Mouse (Mus musculus) neural tube, embryonic 11.5 days (tissue): ENCODE results near the gene Cep128. TPM values are rescaled to one million over a fixed set of nuclear protein-coding genes. Genes with fewer than 3 reads are reported as not detected.

ENCODE experiments used
- ATAC-seq: fragments of 200-750 bp; cut with Nextera tagmentation; 2 replicates; pipeline ENCODE4 v1.8.0; 2017; ENCODE audit warnings: moderate number of reproducible peaks, mild to moderate bottlenecking, moderate TSS enrichment, moderate library complexity; ENCODE audit not compliant: insufficient read depth, low FRiP score, low TSS enrichment
- DNase-seq: peaks from one replicate; pipeline ENCODE4 v3.0.0-alpha.2; 2015; ENCODE audit warnings: low spot score
- H3K27ac ChIP-seq: fragments of 300-500 bp; sonication (generic); 2 replicates; pipeline ENCODE4 v1.5.1; 2014; ENCODE audit warnings: low read depth, mild to moderate bottlenecking, low read length
- H3K27me3 ChIP-seq: fragments of 300-500 bp; sonication (generic); 2 replicates; pipeline ENCODE4 v1.6.1; 2014; ENCODE audit warnings: mild to moderate bottlenecking, low read length, mixed read lengths; ENCODE audit not compliant: control insufficient read depth, insufficient read depth
- H3K36me3 ChIP-seq: fragments of 300-500 bp; sonication (generic); 2 replicates; pipeline ENCODE4 v1.6.1; 2014; ENCODE audit warnings: mild to moderate bottlenecking, low read length, moderate library complexity, mixed read lengths; ENCODE audit not compliant: control insufficient read depth, insufficient read depth
- H3K4me1 ChIP-seq: fragments of 300-500 bp; sonication (generic); 2 replicates; pipeline ENCODE4 v1.6.1; 2014; ENCODE audit warnings: low read length, mixed read lengths; ENCODE audit not compliant: control insufficient read depth, insufficient read depth
- H3K4me2 ChIP-seq: fragments of 300-500 bp; sonication (generic); 2 replicates; pipeline ENCODE4 v1.6.1; 2014; ENCODE audit warnings: low read depth, mild to moderate bottlenecking, moderate library complexity
- H3K4me3 ChIP-seq: fragments of 300-500 bp; sonication (generic); 2 replicates; pipeline ENCODE4 v1.5.1; 2014; ENCODE audit warnings: low read depth, low read length
- H3K9ac ChIP-seq: fragments of 300-500 bp; sonication (generic); 2 replicates; pipeline ENCODE4 v1.6.1; 2014; ENCODE audit warnings: mild to moderate bottlenecking, low read length
- H3K9me3 ChIP-seq: fragments of 300-500 bp; sonication (generic); 2 replicates; pipeline ENCODE4 v1.6.1; 2016; ENCODE audit warnings: low read length; ENCODE audit not compliant: control insufficient read depth
- WGBS: fragments of 180-500 bp; shearing (Covaris S2); extraction: QIAGEN DNeasy Blood & Tissue Kit; methylation state at CpG from one replicate; pipeline ENCODE4 v1.1.7; 2014; 5-methylcytosine and 5-hydroxymethylcytosine counted together
- polyA plus RNA-seq: library from polyadenylated mRNA; unstranded; fragments of >200 nt; fragmentation: Nextera tagmentation; extraction: Ambion mirVana; gene quantifications from 2 replicates; pipeline ENCODE4 v1.2.1, GENCODE M21; 2014

The Cep128 gene
- 6.7 and 8.8 TPM in 2 replicates for polyA plus RNA-seq

- WGBS, result 2% methylated on average over 27 of the region's 27 CpGs
- H3K4me2 ChIP-seq, result peak within 1 kb of the TSS; percentile 67
- no peaks in the 10 kb centered on the region for H3K36me3 ChIP-seq
- H3K27me3 ChIP-seq, result no peaks in the 10 kb centered on the region
- peak within 1 kb of the TSS; percentile 44 for H3K9ac ChIP-seq
- DNase-seq (peak; percentile 94), ATAC-seq (peak; percentile 100)
- H3K9me3 ChIP-seq, result no peaks in the 10 kb centered on the region
- H3K4me1 ChIP-seq, result no peaks in the 10 kb centered on the region
- peak within 1 kb of the TSS; percentile 55 for H3K4me3 ChIP-seq
- H3K27ac ChIP-seq, result no peak within 1 kb of the TSS
Observed at GRCm38 (mm10) chr12:91384281-91385017, at the start of gene Cep128, which contains the start of gene Tshr. TSS of gene Cep128 (minus strand) at chr12:91384409. TSS of gene Tshr (plus strand) at chr12:91384563.

DNA sequence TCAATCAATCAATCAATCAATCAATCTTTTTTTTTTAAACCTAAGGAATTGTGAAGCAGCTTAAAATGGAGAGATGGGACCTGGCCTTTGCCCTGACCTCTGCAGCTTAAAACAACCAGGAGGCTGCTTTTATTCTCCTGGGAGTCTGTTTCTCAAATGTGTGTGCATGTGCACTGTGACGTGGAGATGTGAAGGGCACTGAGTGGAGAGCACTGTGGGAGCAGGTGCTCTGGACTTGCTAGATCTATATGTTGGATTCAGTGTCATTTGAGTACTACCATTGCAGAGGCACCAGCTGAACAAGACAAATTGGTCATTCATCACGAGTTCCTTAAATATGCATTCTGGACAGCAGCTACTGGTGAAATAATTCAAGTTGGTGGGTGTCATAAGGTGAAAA is 42.9 kb upstream of the Cep128 start:
- Histone ChIP-seq H3K9me3 (no peaks in the 10 kb centered on the region), H3K4me1 (no peaks in the 10 kb centered on the region), H3K4me2 (no peak overlapping the region), H3K27ac (no peak overlapping the region), H3K9ac (no peak overlapping the region), H3K27me3 (no peaks in the 10 kb centered on the region), H3K36me3 (no peaks in the 10 kb centered on the region), H3K4me3 (no peak overlapping the region)
- DNase-seq, result no peak
- no peak for ATAC-seq
- WGBS, result 65% methylated on average over 2 of the region's 2 CpGs

DNA sequence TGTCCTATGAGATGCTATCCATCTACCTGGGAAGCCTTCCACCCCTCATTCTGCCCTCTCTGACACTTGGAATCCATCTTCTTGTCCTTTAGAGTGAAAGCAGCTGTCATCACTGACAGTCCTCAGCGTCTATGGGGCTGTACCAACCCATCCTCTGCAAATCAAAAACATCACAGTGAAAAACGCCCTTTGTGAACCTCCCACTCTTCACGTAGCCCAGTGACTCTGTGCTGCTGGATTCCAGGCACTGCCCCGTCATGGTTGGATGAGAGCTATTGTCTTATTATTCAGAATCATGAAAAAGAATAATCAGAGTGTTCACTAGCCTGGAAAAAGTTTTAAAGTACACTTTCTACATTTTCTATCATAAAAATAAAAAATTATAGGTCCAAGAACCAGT is 42.3 kb upstream of the Cep128 start:
- Histone ChIP-seq H3K27me3 (no peaks in the 10 kb centered on the region), H3K36me3 (no peaks in the 10 kb centered on the region), H3K4me2 (no peak overlapping the region), H3K4me3 (no peak overlapping the region), H3K9me3 (no peaks in the 10 kb centered on the region), H3K4me1 (no peaks in the 10 kb centered on the region), H3K9ac (no peak overlapping the region), H3K27ac (no peak overlapping the region)
- no peak for ATAC-seq
- WGBS, result 55% methylated on average over 4 of the region's 4 CpGs
- DNase-seq, result no peak

GRCm38 (mm10) chr12:91423125-91423820 is 39.1 kb upstream of the Cep128 start:
- WGBS, result 74% methylated on average over 11 of the region's 11 CpGs
- H3K27me3 ChIP-seq, result no peaks in the 10 kb centered on the region
- H3K4me3 ChIP-seq, result no peak overlapping the region
- H3K4me2 ChIP-seq, result no peak overlapping the region
- no peaks in the 10 kb centered on the region for H3K9me3 ChIP-seq
- ATAC-seq, result no peak
- no peak overlapping the region for H3K27ac ChIP-seq
- DNase-seq, result peak; percentile 39
- no peak overlapping the region for H3K9ac ChIP-seq
- no peaks in the 10 kb centered on the region for H3K4me1 ChIP-seq
- no peaks in the 10 kb centered on the region for H3K36me3 ChIP-seq

- Histone ChIP-seq H3K4me3 (no peak overlapping the region), H3K36me3 (no peaks in the 10 kb centered on the region), H3K4me1 (no peaks in the 10 kb centered on the region), H3K27ac (no peak overlapping the region), H3K27me3 (no peaks in the 10 kb centered on the region), H3K9ac (no peak overlapping the region), H3K9me3 (no peaks in the 10 kb centered on the region), H3K4me2 (no peak overlapping the region)
- WGBS, result 73% methylated on average over 9 of the region's 9 CpGs
- DNase-seq, result no peak
- no peak for ATAC-seq
Observed at GRCm38 (mm10) chr12:91421272-91421671, 37.1 kb upstream of the Cep128 start.

- peaks cover 2% of the 10 kb centered on the region; the same call in 1 of the 2 replicates for H3K27me3 ChIP-seq
- peak; percentile 56 for DNase-seq
- H3K36me3 ChIP-seq, result no peaks in the 10 kb centered on the region
- no peak overlapping the region for H3K9ac ChIP-seq
- H3K4me3 ChIP-seq, result no peak overlapping the region
- no peaks in the 10 kb centered on the region for H3K4me1 ChIP-seq
- no peak overlapping the region for H3K4me2 ChIP-seq
- H3K9me3 ChIP-seq, result no peaks in the 10 kb centered on the region
- no peak for ATAC-seq
- H3K27ac ChIP-seq, result no peak overlapping the region
- WGBS, result 53% methylated on average over 7 of the region's 7 CpGs
Observed at GRCm38 (mm10) chr12:91418791-91419190, 34.6 kb upstream of the Cep128 start.

DNA sequence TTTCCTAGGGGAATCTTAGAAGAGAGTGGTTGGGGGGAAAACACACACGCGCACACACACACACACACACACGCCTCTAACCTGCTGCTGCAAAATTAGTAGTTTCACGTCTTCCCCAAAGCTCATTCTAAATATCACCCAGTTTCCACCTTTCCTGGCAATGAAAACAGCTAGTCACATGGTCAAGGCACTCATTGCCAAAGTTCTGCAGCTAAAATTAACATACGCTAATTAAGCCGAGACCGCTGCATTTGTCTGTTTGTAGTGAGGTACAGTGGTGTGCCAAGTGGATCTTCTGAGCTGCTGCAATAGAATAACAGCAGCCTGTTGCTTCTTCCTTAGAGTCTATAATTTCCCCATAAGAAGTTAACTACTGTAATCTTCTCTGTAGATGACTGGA is 32.6 kb upstream of the Cep128 start:
- H3K36me3 ChIP-seq, result no peaks in the 10 kb centered on the region
- ATAC-seq (no peak), DNase-seq (no peak)
- no peaks in the 10 kb centered on the region; the same call in 1 of the 2 replicates for H3K4me1 ChIP-seq
- H3K9me3 ChIP-seq, result no peaks in the 10 kb centered on the region
- H3K4me2 ChIP-seq, result no peak overlapping the region
- peaks cover 2% of the 10 kb centered on the region; the same call in 1 of the 2 replicates for H3K27me3 ChIP-seq
- no peak overlapping the region for H3K27ac ChIP-seq
- H3K9ac ChIP-seq, result no peak overlapping the region
- no peak overlapping the region for H3K4me3 ChIP-seq
- WGBS, result 95% methylated on average over 7 of the region's 7 CpGs

GRCm38 (mm10) chr12:91415112-91415511 is 30.9 kb upstream of the Cep128 start:
- H3K27ac ChIP-seq, result no peak overlapping the region
- H3K36me3 ChIP-seq, result no peaks in the 10 kb centered on the region
- no peak for DNase-seq
- WGBS, result 65% methylated on average over 6 of the region's 6 CpGs
- no peaks in the 10 kb centered on the region; the same call in 1 of the 2 replicates for H3K4me1 ChIP-seq
- no peak overlapping the region for H3K4me3 ChIP-seq
- no peak overlapping the region for H3K4me2 ChIP-seq
- H3K27me3 ChIP-seq, result peaks cover 2% of the 10 kb centered on the region; the same call in 1 of the 2 replicates
- H3K9ac ChIP-seq, result no peak overlapping the region
- no peak for ATAC-seq
- no peaks in the 10 kb centered on the region for H3K9me3 ChIP-seq
